Mouse (Mus musculus) spleen, adult 2 months (tissue): Measurements from ENCODE around the gene Neu1. TPM values are rescaled to one million over a fixed set of nuclear protein-coding genes. Genes with fewer than 3 reads are reported as not detected.

Source experiments
- DNase-seq, 2 experiments: peaks; one replicate each; pipeline versions ENCODE4 v3.0.0 to v3.0.0-alpha.2; 2012 to 2021; ENCODE audit warnings: low spot score in 2 of 2, low read depth in 1 of 2
- H3K27ac ChIP-seq: fragments of 200-500 bp; 2 replicates; pipeline ENCODE4 v1.5.1; 2012; ENCODE audit warnings: low read length, inconsistent platforms; ENCODE audit not compliant: insufficient read depth
- H3K27me3 ChIP-seq: fragments of 200-500 bp; 2 replicates; pipeline ENCODE4 v1.6.1; 2012; ENCODE audit warnings: mild to moderate bottlenecking, moderate library complexity, low read length, inconsistent platforms; ENCODE audit not compliant: control insufficient read depth, insufficient read depth
- H3K36me3 ChIP-seq: fragments of 200-500 bp; 2 replicates; pipeline ENCODE4 v1.6.1; 2012; ENCODE audit warnings: mild to moderate bottlenecking, low read length, inconsistent platforms; ENCODE audit not compliant: control insufficient read depth, insufficient read depth
- H3K4me1 ChIP-seq: fragments of 200-500 bp; 2 replicates; pipeline ENCODE4 v1.6.1; 2011; ENCODE audit warnings: inconsistent platforms; ENCODE audit not compliant: control insufficient read depth, insufficient read depth, insufficient read length
- H3K4me3 ChIP-seq: fragments of 200-500 bp; 2 replicates; pipeline ENCODE4 v1.5.1; 2011; ENCODE audit warnings: mild to moderate bottlenecking, inconsistent platforms; ENCODE audit not compliant: insufficient read depth, insufficient read length; ENCODE audit errors: extremely low read depth
- CTCF ChIP-seq: fragments of 200-500 bp; IDR thresholded peaks from 2 replicates; pipeline ENCODE4 v1.5.1; 2011; ENCODE audit warnings: mild to moderate bottlenecking, inconsistent platforms; ENCODE audit not compliant: insufficient read depth, insufficient read length, insufficient replicate concordance; ENCODE audit errors: extremely low read depth
- POLR2A ChIP-seq: fragments of 200-500 bp; IDR thresholded peaks from 2 replicates; pipeline ENCODE4 v1.6.1; 2011; ENCODE audit warnings: low read depth, low read length, inconsistent platforms
- WGBS: fragments of 180-500 bp; shearing (Covaris S2); methylation state at CpG from one replicate; pipeline ENCODE4 v1.1.7; 2018; 5-methylcytosine and 5-hydroxymethylcytosine counted together
- polyA plus RNA-seq: library from polyadenylated mRNA; depleted of rRNA; stranded (reverse); fragments of >200 nt; gene quantifications from 2 replicates; pipeline ENCODE4 v1.2.3, GENCODE M21; 2012

The Neu1 gene
- polyA plus RNA-seq, 1 experiment = 45.8 TPM

- H3K27ac ChIP-seq = no peak overlapping the region
- WGBS = 90% methylated on average over 12 of the region's 12 CpGs
- H3K27me3 ChIP-seq = no peaks in the 10 kb centered on the region
- H3K36me3 ChIP-seq = no peaks in the 10 kb centered on the region
- peaks cover 5% of the 10 kb centered on the region; the same call in 1 of the 2 replicates for H3K4me1 ChIP-seq
- no peak overlapping the region for H3K4me3 ChIP-seq
- DNase-seq = no peak
- no peak for TF ChIP-seq CTCF
- no peak for TF ChIP-seq POLR2A
Measured at GRCm38 (mm10) chr17:34890074-34890743, 40.8 kb upstream of the Neu1 start.

GRCm38 (mm10) chr17:34891377-34891776 lies 39.7 kb upstream of the Neu1 start:
- no peaks in the 10 kb centered on the region for H3K36me3 ChIP-seq
- TF ChIP-seq POLR2A (no peak), CTCF (no peak)
- H3K4me1 ChIP-seq = peaks cover 7% of the 10 kb centered on the region; the same call in 1 of the 2 replicates
- H3K4me3 ChIP-seq = no peak overlapping the region
- 99% methylated on average over 2 of the region's 2 CpGs for WGBS
- no peak overlapping the region for H3K27ac ChIP-seq
- no peaks in the 10 kb centered on the region for H3K27me3 ChIP-seq
- DNase-seq = no peak

GRCm38 (mm10) chr17:34893072-34893824 lies 37.8 kb upstream of the Neu1 start:
- no peak overlapping the region for H3K27ac ChIP-seq
- H3K4me3 ChIP-seq = peak overlapping the region; percentile 63
- peaks cover 5% of the 10 kb centered on the region; the same call in 1 of the 2 replicates for H3K4me1 ChIP-seq
- no peaks in the 10 kb centered on the region for H3K36me3 ChIP-seq
- DNase-seq = no peak
- no peaks in the 10 kb centered on the region for H3K27me3 ChIP-seq
- WGBS = 83% methylated on average over 12 of the region's 12 CpGs
- TF ChIP-seq CTCF (no peak), POLR2A (no peak)

GRCm38 (mm10) chr17:34894074-34894597 lies 36.9 kb upstream of the Neu1 start:
- WGBS = 0% methylated on average over 46 of the region's 51 CpGs
- TF ChIP-seq POLR2A (peak; percentile 21; the same call in 1 of the 2 replicates), CTCF (no peak)
- DNase-seq = peak; percentile 78 to 87

GRCm38 (mm10) chr17:34894801-34895530 lies 36.1 kb upstream of the Neu1 start:
- 15% methylated on average over 51 of the region's 51 CpGs for WGBS
- peak in 1 of 2 experiments; percentile 30 for DNase-seq
- TF ChIP-seq CTCF = no peak
- TF ChIP-seq POLR2A = no peak
- Histone ChIP-seq H3K27me3 (no peaks in the 10 kb centered on the region), H3K27ac (peak overlapping the region; percentile 17; the same call in 1 of the 2 replicates), H3K4me3 (peak overlapping the region; percentile 69), H3K36me3 (no peaks in the 10 kb centered on the region), H3K4me1 (peaks cover 5% of the 10 kb centered on the region; the same call in 1 of the 2 replicates)

More at GRCm38 (mm10) chr17:34894074-34894597, 36.9 kb upstream of the Neu1 start:
- Histone ChIP-seq H3K4me3 (peak overlapping the region; percentile 69), H3K36me3 (no peaks in the 10 kb centered on the region), H3K27ac (peak overlapping the region; percentile 77), H3K4me1 (peaks cover 5% of the 10 kb centered on the region; the same call in 1 of the 2 replicates), H3K27me3 (no peaks in the 10 kb centered on the region)

- no peak overlapping the region for H3K4me3 ChIP-seq
- no peak for TF ChIP-seq CTCF
- no peak for TF ChIP-seq POLR2A
- WGBS = 93% methylated on average over 15 of the region's 15 CpGs
Measured at GRCm38 (mm10) chr17:34895724-34896123, 35.3 kb upstream of the Neu1 start.

More at GRCm38 (mm10) chr17:34895724-34896123, 35.3 kb upstream of the Neu1 start:
- DNase-seq = no peak
- peaks cover 5% of the 10 kb centered on the region; the same call in 1 of the 2 replicates for H3K4me1 ChIP-seq
- no peaks in the 10 kb centered on the region for H3K36me3 ChIP-seq
- H3K27me3 ChIP-seq = no peaks in the 10 kb centered on the region
- H3K27ac ChIP-seq = no peak overlapping the region
